Mouse (Mus musculus) megakaryocyte, embryonic 14.5 days (primary cell): Measurements from ENCODE around the gene Gpr179.

Experiments used
- FLI1 ChIP-seq: IDR thresholded peaks from 2 replicates; pipeline ENCODE4 v1.6.1; 2012; ENCODE audit warnings: low read length, inconsistent platforms, mixed read lengths
- GATA1 ChIP-seq: IDR thresholded peaks from 3 replicates; pipeline ENCODE4 v1.6.1; 2012; ENCODE audit warnings: mixed read lengths, low read length, inconsistent platforms, borderline replicate concordance

- TF ChIP-seq GATA1 (no peak), FLI1 (no peak)
Observed at GRCm38 (mm10) chr11:97347291-97347690, 4.6 kb downstream of the Gpr179 start.
